Mouse (Mus musculus) liver, postnatal 0 days (tissue): Measurements from ENCODE around the gene Zfp109. TPM values are rescaled to one million over a fixed set of nuclear protein-coding genes. Genes with fewer than 3 reads are reported as not detected.

Experiments used
- ATAC-seq: fragments of 200-750 bp; cut with Nextera tagmentation; 2 replicates; pipeline ENCODE4 v1.8.0; 2017; ENCODE audit warnings: mild to moderate bottlenecking, moderate library complexity
- DNase-seq: peaks from one replicate; pipeline ENCODE4 v3.0.0-alpha.2; 2016
- H3K27ac ChIP-seq: fragments of 300-500 bp; sonication (generic); 2 replicates; pipeline ENCODE4 v1.5.1; 2014; ENCODE audit warnings: antibody characterized with exemption, moderate library complexity, mild to moderate bottlenecking, low read depth
- H3K27me3 ChIP-seq: fragments of 300-500 bp; sonication (generic); 2 replicates; pipeline ENCODE4 v1.6.1; 2014; ENCODE audit warnings: low read length, control low read depth, mixed read lengths; ENCODE audit not compliant: insufficient read depth
- H3K36me3 ChIP-seq: fragments of 300-500 bp; sonication (generic); replicated peaks from 2 replicates; pipeline ENCODE4 v1.6.1; 2014; ENCODE audit warnings: mild to moderate bottlenecking, control low read depth, low read length, moderate library complexity, mixed read lengths; ENCODE audit not compliant: insufficient read depth
- H3K4me1 ChIP-seq: fragments of 300-500 bp; sonication (generic); 2 replicates; pipeline ENCODE4 v1.6.1; 2014; ENCODE audit warnings: antibody characterized with exemption, mild to moderate bottlenecking, control low read depth; ENCODE audit not compliant: insufficient read depth
- H3K4me2 ChIP-seq: fragments of 300-500 bp; sonication (generic); 2 replicates; pipeline ENCODE4 v1.6.1; 2014; ENCODE audit warnings: low read depth, mild to moderate bottlenecking, low read length, moderate library complexity, mixed read lengths
- H3K4me3 ChIP-seq: fragments of 300-500 bp; sonication (generic); 2 replicates; pipeline ENCODE4 v1.5.1; 2014; ENCODE audit warnings: low read depth, low read length
- H3K9ac ChIP-seq: fragments of 300-500 bp; sonication (generic); replicated peaks from 2 replicates; pipeline ENCODE4 v1.6.1; 2014; ENCODE audit warnings: mild to moderate bottlenecking, moderate library complexity
- H3K9me3 ChIP-seq: fragments of 300-500 bp; sonication (generic); 2 replicates; pipeline ENCODE4 v1.6.1; 2016; ENCODE audit warnings: mild to moderate bottlenecking, control low read depth, low read length, mixed read lengths
- CTCF ChIP-seq: sonication (generic); IDR thresholded peaks from 2 replicates; pipeline ENCODE4 v1.5.1; 2016; ENCODE audit warnings: antibody characterized with exemption, low read depth
- EP300 ChIP-seq: IDR thresholded peaks from 2 replicates; pipeline ENCODE4 v1.6.1; 2016; ENCODE audit warnings: antibody characterized with exemption, low read depth, mild to moderate bottlenecking
- WGBS: fragments of 180-500 bp; shearing (Covaris S2); extraction: QIAGEN DNeasy Blood & Tissue Kit; methylation state at CpG from one replicate; pipeline ENCODE4 v1.1.7; 2014; ENCODE audit not compliant: insufficient replicate concordance; 5-methylcytosine and 5-hydroxymethylcytosine counted together
- polyA plus RNA-seq: library from polyadenylated mRNA; unstranded; fragments of >200 nt; fragmentation: Nextera tagmentation; extraction: Ambion mirVana; gene quantifications from 2 replicates; pipeline ENCODE4 v1.2.1, GENCODE M21; 2015

Gene Zfp109
- polyA plus RNA-seq, 1 experiment from 2014 or later: 0.65 TPM

GRCm38 (mm10) chr7:24260000-24260312 is 22.6 kb upstream of the Zfp109 start:
- Histone ChIP-seq H3K27me3 (no peaks in the 10 kb centered on the region), H3K27ac (no peak overlapping the region), H3K9ac (no peak overlapping the region), H3K4me1 (0 out of 2 replicates have a peak, but pooled peaks cover 5% of the 10 kb centered on the region), H3K4me3 (no peak overlapping the region), H3K4me2 (no peak overlapping the region), H3K9me3 (no peaks in the 10 kb centered on the region), H3K36me3 (no peaks in the 10 kb centered on the region)
- ATAC-seq (no peak), DNase-seq (no peak)
- 86% methylated on average over 4 of the region's 4 CpGs for WGBS
- TF ChIP-seq EP300 (no peak), CTCF (no peak)

GRCm38 (mm10) chr7:24259306-24259999 is 22.1 kb upstream of the Zfp109 start:
- no peak overlapping the region for H3K4me2 ChIP-seq
- H3K27ac ChIP-seq: no peak overlapping the region
- TF ChIP-seq CTCF (no peak), EP300 (no peak)
- H3K27me3 ChIP-seq: no peaks in the 10 kb centered on the region
- H3K4me1 ChIP-seq: 0 out of 2 replicates have a peak, but pooled peaks cover 5% of the 10 kb centered on the region
- H3K9ac ChIP-seq: no peak overlapping the region
- 82% methylated on average over 13 of the region's 13 CpGs for WGBS
- no peaks in the 10 kb centered on the region for H3K9me3 ChIP-seq
- DNase-seq (no peak), ATAC-seq (no peak)
- H3K36me3 ChIP-seq: no peaks in the 10 kb centered on the region
- no peak overlapping the region for H3K4me3 ChIP-seq

GRCm38 (mm10) chr7:24254633-24255474 is 17.5 kb upstream of the Zfp109 start, which contains the start of gene Zfp108:
Gene Zfp108 (plus strand): TSS chr7:24254794.
- DNase-seq (peak; percentile 63), ATAC-seq (peak; percentile 90)
- Histone ChIP-seq H3K36me3 (no peaks in the 10 kb centered on the region), H3K4me1 (peaks cover 8% of the 10 kb centered on the region; the same call in 1 of the 2 replicates), H3K4me3 (peak within 1 kb of the TSS; percentile 52), H3K4me2 (peak within 1 kb of the TSS; percentile 74), H3K27ac (no peak within 1 kb of the TSS), H3K9me3 (no peaks in the 10 kb centered on the region), H3K27me3 (no peaks in the 10 kb centered on the region), H3K9ac (peak within 1 kb of the TSS; percentile 59)
- 18% methylated on average over 21 of the region's 21 CpGs for WGBS
- TF ChIP-seq CTCF (no peak), EP300 (no peak)

GRCm38 (mm10) chr7:24253779-24254615 is 16.6 kb upstream of the Zfp109 start:
- H3K27ac ChIP-seq: no peak overlapping the region
- H3K9ac ChIP-seq: no peak overlapping the region
- peaks cover 8% of the 10 kb centered on the region; the same call in 1 of the 2 replicates for H3K4me1 ChIP-seq
- TF ChIP-seq CTCF (no peak), EP300 (no peak)
- 56% methylated on average over 9 of the region's 9 CpGs for WGBS
- H3K36me3 ChIP-seq: no peaks in the 10 kb centered on the region
- DNase-seq: no peak
- H3K27me3 ChIP-seq: no peaks in the 10 kb centered on the region
- peak overlapping the region; percentile 74 for H3K4me2 ChIP-seq
- H3K9me3 ChIP-seq: no peaks in the 10 kb centered on the region
- peak; percentile 38; the same call in 1 of the 2 replicates for ATAC-seq
- peak overlapping the region; percentile 52 for H3K4me3 ChIP-seq

- Histone ChIP-seq H3K27ac (no peak within 1 kb of the TSS), H3K4me1 (peaks cover 4% of the 10 kb centered on the region; the same call in 1 of the 2 replicates), H3K27me3 (no peaks in the 10 kb centered on the region), H3K9me3 (no peaks in the 10 kb centered on the region), H3K36me3 (no peaks in the 10 kb centered on the region), H3K4me2 (no peak within 1 kb of the TSS), H3K9ac (no peak within 1 kb of the TSS), H3K4me3 (no peak within 1 kb of the TSS)
- TF ChIP-seq CTCF (no peak), EP300 (no peak)
- 76% methylated on average over 5 of the region's 5 CpGs for WGBS
- DNase-seq: no peak
- no peak for ATAC-seq
These were observed 26.0 kb downstream of the Zfp109 start, which contains the start of gene Zfp111 for GRCm38 (mm10) chr7:24211343-24211742. Gene Zfp111 (minus strand): TSS chr7:24211443.
